Mouse (Mus musculus): ENCODE measurements around the gene Rpl35.

GRCm38 (mm10) chr2:39004372-39004771 lies 1.1 kb downstream of the Rpl35 start:
- TF ChIP-seq CTCF (conservative IDR thresholded peaks at IDR 0.05; ENCODE audit: insufficient read depth, insufficient read length, low read depth, low read length) (no peak), POLR2A (IDR thresholded peaks at IDR 0.05; ENCODE audit: low read depth, low read length) (no peak)
